Mouse (Mus musculus) stomach, embryonic 15.5 days (tissue): ENCODE results near the gene Chrna3. TPM values are rescaled to one million over a fixed set of nuclear protein-coding genes. Genes with fewer than 3 reads are reported as not detected.

Experiments
- ATAC-seq: fragments of 200-750 bp; cut with Nextera tagmentation; 2 replicates; pipeline ENCODE4 v1.8.0; 2017; ENCODE audit warnings: low read depth, moderate number of reproducible peaks, moderate TSS enrichment; ENCODE audit not compliant: insufficient read depth, low FRiP score
- H3K27ac ChIP-seq: fragments of 300-500 bp; sonication (generic); 2 replicates; pipeline ENCODE4 v1.5.1; 2015; ENCODE audit warnings: mild to moderate bottlenecking, inconsistent platforms
- H3K27me3 ChIP-seq: fragments of 300-500 bp; sonication (generic); replicated peaks from 2 replicates; pipeline ENCODE4 v1.6.1; 2015; ENCODE audit warnings: inconsistent platforms
- H3K36me3 ChIP-seq: fragments of 300-500 bp; sonication (generic); 2 replicates; pipeline ENCODE4 v1.6.1; 2015; ENCODE audit warnings: inconsistent platforms
- H3K4me1 ChIP-seq: fragments of 300-500 bp; sonication (generic); 2 replicates; pipeline ENCODE4 v1.6.1; 2015; ENCODE audit warnings: inconsistent platforms
- H3K4me2 ChIP-seq: fragments of 300-500 bp; sonication (generic); 2 replicates; pipeline ENCODE4 v1.6.1; 2015; ENCODE audit warnings: mild to moderate bottlenecking, inconsistent platforms
- H3K4me3 ChIP-seq: fragments of 300-500 bp; sonication (generic); replicated peaks from 2 replicates; pipeline ENCODE4 v1.5.1; 2015; ENCODE audit warnings: inconsistent platforms
- H3K9ac ChIP-seq: fragments of 300-500 bp; sonication (generic); 2 replicates; pipeline ENCODE4 v1.6.1; 2015; ENCODE audit warnings: inconsistent platforms
- H3K9me3 ChIP-seq: fragments of 300-500 bp; sonication (generic); 2 replicates; pipeline ENCODE4 v1.6.1; 2016; ENCODE audit warnings: inconsistent platforms
- WGBS: fragments of 180-500 bp; shearing (Covaris S2); methylation state at CpG from one replicate; pipeline ENCODE4 v1.1.7; 2015; 5-methylcytosine and 5-hydroxymethylcytosine counted together
- polyA plus RNA-seq: library from polyadenylated mRNA; unstranded; fragments of >200 nt; fragmentation: Nextera tagmentation; extraction: Ambion mirVana; gene quantifications from 2 replicates; pipeline ENCODE4 v1.2.1, GENCODE M21; 2015

Chrna3 gene
- polyA plus RNA-seq: 7.9 and 8.2 TPM in 2 replicates

- H3K4me1 ChIP-seq: peaks cover 7% of the 10 kb centered on the region
- H3K27me3 ChIP-seq: peaks cover 35% of the 10 kb centered on the region
- H3K36me3 ChIP-seq: no peaks in the 10 kb centered on the region
- under 1% methylated on average over 39 of the region's 39 CpGs for WGBS
- no peak within 1 kb of the TSS for H3K9ac ChIP-seq
- H3K27ac ChIP-seq: no peak within 1 kb of the TSS
- ATAC-seq: peak; percentile 47; the same call in 1 of the 2 replicates
- H3K9me3 ChIP-seq: no peaks in the 10 kb centered on the region
- H3K4me2 ChIP-seq: peak within 1 kb of the TSS; percentile 56
- peak within 1 kb of the TSS; percentile 28 for H3K4me3 ChIP-seq
Observed at GRCm38 (mm10) chr9:55026275-55026663, at the start of gene Chrna3. Gene Chrna3 (minus strand): TSS chr9:55026562.

GRCm38 (mm10) chr9:55067965-55068265 is 41.6 kb upstream of the Chrna3 start:
- no peak for ATAC-seq
- H3K4me2 ChIP-seq: no peak overlapping the region
- H3K27ac ChIP-seq: no peak overlapping the region
- no peaks in the 10 kb centered on the region for H3K4me1 ChIP-seq
- H3K9ac ChIP-seq: no peak overlapping the region
- 15% methylated on average over 5 of the region's 5 CpGs for WGBS
- H3K4me3 ChIP-seq: no peak overlapping the region
- H3K36me3 ChIP-seq: no peaks in the 10 kb centered on the region
- H3K9me3 ChIP-seq: no peaks in the 10 kb centered on the region
- no peaks in the 10 kb centered on the region for H3K27me3 ChIP-seq

GRCm38 (mm10) chr9:55067260-55067964 is 41.0 kb upstream of the Chrna3 start:
- ATAC-seq: no peak; the same call in 1 of the 2 replicates
- no peak overlapping the region for H3K27ac ChIP-seq
- 37% methylated on average over 8 of the region's 8 CpGs for WGBS
- H3K4me1 ChIP-seq: no peaks in the 10 kb centered on the region
- no peak overlapping the region for H3K4me3 ChIP-seq
- no peak overlapping the region for H3K9ac ChIP-seq
- no peaks in the 10 kb centered on the region for H3K27me3 ChIP-seq
- no peak overlapping the region for H3K4me2 ChIP-seq
- no peaks in the 10 kb centered on the region for H3K36me3 ChIP-seq
- H3K9me3 ChIP-seq: no peaks in the 10 kb centered on the region

- H3K9ac ChIP-seq: no peak overlapping the region
- H3K27me3 ChIP-seq: no peaks in the 10 kb centered on the region
- no peak overlapping the region for H3K4me3 ChIP-seq
- H3K27ac ChIP-seq: no peak overlapping the region
- no peaks in the 10 kb centered on the region for H3K36me3 ChIP-seq
- no peaks in the 10 kb centered on the region for H3K4me1 ChIP-seq
- ATAC-seq: no peak
- 84% methylated on average over 9 of the region's 9 CpGs for WGBS
- H3K4me2 ChIP-seq: no peak overlapping the region
- H3K9me3 ChIP-seq: no peaks in the 10 kb centered on the region
Observed at GRCm38 (mm10) chr9:55065241-55065640, 38.9 kb upstream of the Chrna3 start.

GRCm38 (mm10) chr9:55058067-55058466 is 31.7 kb upstream of the Chrna3 start:
- ATAC-seq: no peak
- no peaks in the 10 kb centered on the region for H3K9me3 ChIP-seq
- no peaks in the 10 kb centered on the region for H3K36me3 ChIP-seq
- H3K4me1 ChIP-seq: no peaks in the 10 kb centered on the region
- no peak overlapping the region for H3K4me2 ChIP-seq
- H3K27me3 ChIP-seq: no peaks in the 10 kb centered on the region
- WGBS: 91% methylated on average over 4 of the region's 4 CpGs
- H3K4me3 ChIP-seq: no peak overlapping the region
- no peak overlapping the region for H3K9ac ChIP-seq
- H3K27ac ChIP-seq: no peak overlapping the region

- Histone ChIP-seq H3K4me2 (no peak overlapping the region), H3K9ac (no peak overlapping the region), H3K27ac (no peak overlapping the region), H3K4me1 (no peaks in the 10 kb centered on the region), H3K9me3 (no peaks in the 10 kb centered on the region), H3K27me3 (no peaks in the 10 kb centered on the region), H3K4me3 (no peak overlapping the region), H3K36me3 (no peaks in the 10 kb centered on the region)
- 49% methylated on average over 2 of the region's 2 CpGs for WGBS
- no peak for ATAC-seq
Observed at GRCm38 (mm10) chr9:55055386-55055930, 29.1 kb upstream of the Chrna3 start.

- H3K9ac ChIP-seq: 0 out of 2 replicates have a peak within 1 kb of the TSS, but pooled peaks have one; percentile 2
- H3K9me3 ChIP-seq: no peaks in the 10 kb centered on the region
- H3K27me3 ChIP-seq: 0 out of 2 replicates have a peak, but pooled peaks cover 3% of the 10 kb centered on the region
- whole genome bisulfite sequencing: 2% methylated on average over 23 of the region's 23 CpGs
- H3K4me1 ChIP-seq: peaks cover 10% of the 10 kb centered on the region; the same call in 1 of the 2 replicates
- peak within 1 kb of the TSS; percentile 46 for H3K4me3 ChIP-seq
- H3K4me2 ChIP-seq: peak within 1 kb of the TSS; percentile 87
- H3K27ac ChIP-seq: no peak within 1 kb of the TSS
- ATAC-seq: peak; percentile 45; the same call in 1 of the 2 replicates
- H3K36me3 ChIP-seq: no peaks in the 10 kb centered on the region
Observed at GRCm38 (mm10) chr9:55048211-55048880, 22.0 kb upstream of the Chrna3 start, which contains the start of gene Chrnb4. Gene Chrnb4 (minus strand): TSS chr9:55048779.

- no peaks in the 10 kb centered on the region for H3K36me3 ChIP-seq
- ATAC-seq: no peak
- under 1% methylated on average over 3 of the region's 3 CpGs for WGBS
Observed at GRCm38 (mm10) chr9:55046764-55047163, 20.4 kb upstream of the Chrna3 start.

GRCm38 (mm10) chr9:55045001-55045400 is 18.6 kb upstream of the Chrna3 start:
- no peak for ATAC-seq

More at GRCm38 (mm10) chr9:55046764-55047163, 20.4 kb upstream of the Chrna3 start:
- Histone ChIP-seq H3K4me3 (no peak overlapping the region), H3K9ac (no peak overlapping the region), H3K4me1 (peaks cover 10% of the 10 kb centered on the region; the same call in 1 of the 2 replicates), H3K4me2 (no peak overlapping the region), H3K9me3 (no peaks in the 10 kb centered on the region), H3K27me3 (0 out of 2 replicates have a peak, but pooled peaks cover 3% of the 10 kb centered on the region), H3K27ac (no peak overlapping the region)

GRCm38 (mm10) chr9:55043688-55044087 is 17.3 kb upstream of the Chrna3 start:
- Histone ChIP-seq H3K4me1 (peaks cover 8% of the 10 kb centered on the region; the same call in 1 of the 2 replicates), H3K36me3 (no peaks in the 10 kb centered on the region), H3K9ac (no peak overlapping the region), H3K9me3 (no peaks in the 10 kb centered on the region), H3K4me3 (no peak overlapping the region), H3K4me2 (no peak overlapping the region), H3K27ac (no peak overlapping the region), H3K27me3 (no peaks in the 10 kb centered on the region)
- 27% methylated on average over 8 of the region's 8 CpGs for WGBS
- no peak for ATAC-seq

More at GRCm38 (mm10) chr9:55045001-55045400, 18.6 kb upstream of the Chrna3 start:
- no peak overlapping the region for H3K27ac ChIP-seq
- 0 out of 2 replicates have a peak, but pooled peaks cover 3% of the 10 kb centered on the region for H3K27me3 ChIP-seq
- no peaks in the 10 kb centered on the region for H3K36me3 ChIP-seq
- 56% methylated on average over 2 of the region's 2 CpGs for WGBS
- no peak overlapping the region for H3K9ac ChIP-seq
- H3K4me2 ChIP-seq: no peak overlapping the region
- H3K4me3 ChIP-seq: no peak overlapping the region
- no peaks in the 10 kb centered on the region for H3K9me3 ChIP-seq
- peaks cover 10% of the 10 kb centered on the region; the same call in 1 of the 2 replicates for H3K4me1 ChIP-seq

- H3K27ac ChIP-seq: no peak overlapping the region
- no peaks in the 10 kb centered on the region for H3K9me3 ChIP-seq
- no peaks in the 10 kb centered on the region for H3K4me1 ChIP-seq
- H3K9ac ChIP-seq: no peak overlapping the region
- 76% methylated on average over 2 of the region's 2 CpGs for WGBS
- H3K4me3 ChIP-seq: no peak overlapping the region
- no peak for ATAC-seq
- no peak overlapping the region for H3K4me2 ChIP-seq
- no peaks in the 10 kb centered on the region for H3K36me3 ChIP-seq
- H3K27me3 ChIP-seq: no peaks in the 10 kb centered on the region
Observed at GRCm38 (mm10) chr9:55041389-55041788, 15.0 kb upstream of the Chrna3 start.

GRCm38 (mm10) chr9:55039983-55040382 is 13.6 kb upstream of the Chrna3 start:
- Histone ChIP-seq H3K9ac (no peak overlapping the region), H3K27ac (no peak overlapping the region), H3K36me3 (no peaks in the 10 kb centered on the region), H3K4me1 (no peaks in the 10 kb centered on the region), H3K4me2 (no peak overlapping the region), H3K27me3 (no peaks in the 10 kb centered on the region), H3K9me3 (no peaks in the 10 kb centered on the region), H3K4me3 (no peak overlapping the region)
- WGBS: 66% methylated on average over 5 of the region's 5 CpGs
- ATAC-seq: no peak
